Mouse (Mus musculus) activated CD4-positive, CD25-positive, alpha-beta regulatory T cell (primary cell): ENCODE results near the gene Mfsd2a. TPM values are rescaled to one million over a fixed set of nuclear protein-coding genes. Genes with fewer than 3 reads are reported as not detected.

Experiments used
- polyA plus RNA-seq, 2 experiments: library from polyadenylated mRNA; unstranded; fragments of 100-300 nt; shearing (Covaris generic); gene quantifications; one replicate each; pipeline ENCODE4 v1.2.1; 2017

Mfsd2a gene
- 1 to 10 TPM; 3.6 to 3.7 TPM for polyA plus RNA-seq

DNA sequence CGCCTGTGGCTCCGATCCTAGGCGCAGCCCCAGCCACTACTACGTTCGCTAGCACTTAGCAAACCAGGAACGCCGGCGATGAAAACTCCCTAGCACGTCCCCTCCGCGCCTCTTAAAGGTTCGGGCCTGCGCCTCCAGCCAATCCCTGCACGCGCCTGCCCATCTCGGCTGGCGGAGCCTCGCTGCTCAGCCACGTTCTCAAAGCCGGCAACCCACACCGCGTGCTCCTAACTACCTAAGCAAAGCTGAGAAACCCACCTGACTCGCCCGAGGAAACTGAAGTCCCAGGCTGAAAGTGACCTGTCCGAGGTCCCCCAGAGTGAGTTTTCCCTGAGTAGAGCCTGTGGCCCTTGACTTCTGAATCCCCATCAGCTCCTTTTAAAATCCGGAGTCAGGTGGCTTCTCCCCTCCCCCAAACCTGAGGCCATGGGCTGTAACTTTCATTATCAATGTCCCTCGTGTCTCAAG lies at the start of gene Mfsd2a:
Gene Mfsd2a (minus strand): TSS at position 89 of the 468 bp plus-strand sequence.

GRCm38 (mm10) chr4:122995404-122996220 lies 34.6 kb upstream of the Mfsd2a start, which contains the start of gene Mycl:
Gene Mycl, plus strand, starts transcription at chr4:122995652.

Other genes with a start within 250 kb of the Mfsd2a start
- 10 to 100 TPM; 91.4 to 94.4 TPM for gene Ppt1, start 124.9 kb downstream of the Mfsd2a start, polyA plus RNA-seq
- gene Cap1, start 75.1 kb downstream of the Mfsd2a start, polyA plus RNA-seq, result 100 to 1,000 TPM; 113 to 188 TPM
- gene Mycl, start 34.5 kb upstream of the Mfsd2a start, polyA plus RNA-seq, result not detected
- 10 to 100 TPM; 17.9 to 18.1 TPM for gene Trit1, start 55.4 kb upstream of the Mfsd2a start, polyA plus RNA-seq
- gene Bmp8b, start 144.0 kb upstream of the Mfsd2a start, polyA plus RNA-seq, result under 1 TPM in 1 of 2 experiments, not detected in 1; 0.12 TPM
- not detected for gene Oxct2b, start 155.1 kb upstream of the Mfsd2a start, polyA plus RNA-seq
- 10 to 100 TPM; 55.4 to 76.7 TPM for gene Ppie, start 178.8 kb upstream of the Mfsd2a start, polyA plus RNA-seq
- under 1 TPM in 1 of 2 experiments, not detected in 1; 0.91 TPM for gene Hpcal4, start 222.0 kb upstream of the Mfsd2a start, polyA plus RNA-seq
- gene Nt5c1a, start 240.3 kb upstream of the Mfsd2a start, polyA plus RNA-seq, result not detected